Mouse (Mus musculus) small intestine, adult 10 weeks (tissue): ENCODE measurements around the gene Jag1. TPM values are rescaled to one million over a fixed set of nuclear protein-coding genes. Genes with fewer than 3 reads are reported as not detected.

ENCODE experiments used
- polyA plus RNA-seq: library from polyadenylated mRNA; stranded (reverse); fragments of 350-450 nt; fragmentation: Illumina TruSeq; extraction: RNeasy Lipid Tissue Mini Kit (QIAGEN cat#74804); gene quantifications from one replicate; pipeline ENCODE4 v1.2.3, GENCODE M21; 2014; ENCODE audit warnings: low replicate concordance

Gene Jag1
- 10.7 TPM for polyA plus RNA-seq

DNA sequence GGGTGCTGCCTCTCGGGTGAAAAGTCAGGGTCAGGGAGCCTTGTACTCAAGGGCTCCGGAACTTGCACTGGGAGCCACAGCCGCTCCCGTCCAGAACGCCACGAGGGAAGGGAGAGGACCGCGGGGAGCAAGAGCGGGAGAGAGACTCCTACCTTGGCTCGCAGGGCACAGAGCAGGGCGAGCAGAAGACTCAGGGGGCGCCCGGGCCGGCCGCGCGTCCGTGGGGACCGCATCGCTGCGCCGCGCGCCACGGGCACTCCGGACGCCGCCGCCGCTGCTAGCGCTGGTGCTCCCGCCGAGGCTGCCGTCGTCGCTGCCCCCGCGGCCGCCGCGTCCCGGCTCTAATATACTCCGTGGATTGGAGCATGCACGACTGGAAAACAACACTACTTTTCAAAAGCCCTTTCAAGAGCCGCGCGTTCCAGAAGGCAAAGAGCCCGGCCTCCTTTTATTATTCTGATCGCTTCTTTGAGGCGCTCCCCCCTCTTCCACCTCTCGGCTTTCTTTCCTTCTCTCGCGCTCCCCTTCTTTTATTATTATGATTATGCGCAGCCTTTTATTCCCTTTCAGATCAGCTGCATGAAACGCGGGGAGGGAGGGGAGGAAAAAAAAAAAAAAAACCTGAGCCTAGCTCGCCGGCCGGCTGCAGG is at the start of gene Jag1:
Jag1 (minus strand) TSS at position 620 of the 650 bp plus-strand sequence.

Other genes starting within 250 kb of the Jag1 start
- gene AL731706.2, start 231.0 kb downstream of the Jag1 start, polyA plus RNA-seq = not detected
- gene Slx4ip, start 225.4 kb downstream of the Jag1 start, polyA plus RNA-seq = 14.8 TPM
- gene AL731706.1, start 225.3 kb downstream of the Jag1 start, polyA plus RNA-seq = 14.1 TPM
- 196 TPM for gene Mkks, start 225.3 kb downstream of the Jag1 start, polyA plus RNA-seq